Mouse (Mus musculus) testis, postnatal 14 days (tissue): ENCODE data around the gene Pknox2.

Source experiments
- DNase-seq: peaks from one replicate; pipeline ENCODE4 v3.0.0; 2021; ENCODE audit warnings: low spot score

Pknox2 gene

GRCm38 (mm10) chr9:36882034-36882745 lies 265.0 kb downstream of the Pknox2 start:
- no peak for DNase-seq

- DNase-seq: no peak
Observed at GRCm38 (mm10) chr9:36881615-36882014, 265.6 kb downstream of the Pknox2 start.

- DNase-seq: no peak
Observed at GRCm38 (mm10) chr9:36876787-36877186, 270.4 kb downstream of the Pknox2 start.

- no peak for DNase-seq
Observed at GRCm38 (mm10) chr9:36876313-36876712, 270.9 kb downstream of the Pknox2 start.

- no peak for DNase-seq
Observed at GRCm38 (mm10) chr9:36873796-36874195, 273.4 kb downstream of the Pknox2 start.

GRCm38 (mm10) chr9:36870263-36870662 lies 276.9 kb downstream of the Pknox2 start:
- DNase-seq: no peak

DNA sequence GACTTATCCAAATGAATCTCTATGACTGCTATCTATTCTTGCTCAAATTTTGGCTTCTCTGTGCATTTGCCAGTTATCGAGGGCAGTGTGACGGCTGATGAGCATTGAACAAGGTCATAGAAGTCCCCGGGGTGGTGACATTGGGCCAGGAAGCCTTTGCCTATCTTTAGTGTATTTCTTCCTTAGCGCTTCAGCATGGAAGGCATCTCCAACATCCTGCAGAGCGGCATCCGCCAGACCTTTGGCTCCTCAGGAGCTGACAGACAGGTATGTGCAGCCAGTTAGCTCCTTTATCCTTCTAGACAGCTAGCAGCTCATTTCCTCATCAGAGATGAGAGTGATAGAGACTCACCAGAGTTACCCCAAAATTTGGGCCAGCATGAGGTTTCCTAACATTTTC lies 278.5 kb downstream of the Pknox2 start:
- no peak for DNase-seq

DNA sequence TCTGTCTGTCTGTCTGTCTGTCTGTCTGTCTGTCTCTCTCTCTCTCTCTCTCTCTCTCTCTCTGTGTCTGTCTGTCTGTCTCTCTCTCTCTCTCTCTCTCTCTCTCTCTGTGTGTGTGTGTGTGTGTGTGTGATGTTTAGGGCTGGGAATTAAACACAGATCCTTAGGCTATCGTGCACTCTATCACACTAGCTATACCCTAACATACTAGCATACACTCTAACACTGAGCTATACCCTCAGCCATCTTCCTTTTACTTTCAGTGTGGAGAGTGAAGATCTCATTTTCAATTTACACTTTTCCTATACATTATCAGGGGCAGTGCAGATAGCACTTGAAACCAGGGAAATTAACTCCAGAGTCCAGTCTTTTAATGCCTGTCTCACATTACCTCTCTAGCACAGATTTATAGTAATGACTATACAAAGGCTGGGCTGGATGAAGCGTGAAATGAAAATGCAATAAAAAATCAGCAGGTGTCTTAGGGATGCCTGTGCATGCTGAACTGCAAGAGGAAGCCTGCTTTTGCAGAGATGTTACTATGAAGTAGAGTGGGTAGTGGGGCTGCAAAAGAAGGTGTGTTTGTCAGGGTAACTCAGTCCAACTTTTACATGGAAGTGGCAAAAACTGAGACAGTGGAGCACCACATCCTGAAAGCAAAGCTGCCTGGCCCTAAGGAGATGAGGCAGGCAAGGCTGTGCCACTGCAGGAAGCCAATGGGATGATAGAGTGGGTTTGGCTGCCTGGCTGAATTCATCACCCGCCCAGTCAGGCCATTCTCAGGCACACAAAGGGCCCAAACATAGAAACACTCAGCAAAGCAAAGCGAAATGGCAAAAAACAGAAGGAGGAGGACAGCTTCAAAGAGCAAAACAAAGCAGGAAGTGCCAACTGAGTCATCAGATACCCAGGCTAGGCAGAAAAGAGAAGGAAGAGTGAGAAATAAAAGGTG lies 282.1 kb downstream of the Pknox2 start:
- DNase-seq: no peak

DNA sequence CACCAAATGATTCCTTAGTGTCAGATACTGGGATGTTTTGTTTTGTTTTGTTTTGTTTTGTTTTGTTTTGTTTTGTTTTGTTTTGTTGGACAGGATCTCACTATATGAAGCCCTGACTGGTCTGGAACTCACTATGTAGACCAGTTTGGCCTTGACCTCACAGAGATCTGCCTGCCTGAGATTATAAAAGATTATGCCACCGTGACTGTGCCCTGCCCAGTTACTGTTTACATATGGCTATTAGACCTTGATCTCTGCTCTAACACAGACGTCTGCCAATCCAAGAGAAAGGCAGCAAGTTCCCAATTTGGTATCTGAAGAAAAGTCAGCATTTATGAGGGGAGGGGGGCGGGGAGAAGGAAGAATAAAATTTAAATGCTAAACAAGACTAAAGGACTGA lies 283.5 kb downstream of the Pknox2 start:
- no peak for DNase-seq

DNA sequence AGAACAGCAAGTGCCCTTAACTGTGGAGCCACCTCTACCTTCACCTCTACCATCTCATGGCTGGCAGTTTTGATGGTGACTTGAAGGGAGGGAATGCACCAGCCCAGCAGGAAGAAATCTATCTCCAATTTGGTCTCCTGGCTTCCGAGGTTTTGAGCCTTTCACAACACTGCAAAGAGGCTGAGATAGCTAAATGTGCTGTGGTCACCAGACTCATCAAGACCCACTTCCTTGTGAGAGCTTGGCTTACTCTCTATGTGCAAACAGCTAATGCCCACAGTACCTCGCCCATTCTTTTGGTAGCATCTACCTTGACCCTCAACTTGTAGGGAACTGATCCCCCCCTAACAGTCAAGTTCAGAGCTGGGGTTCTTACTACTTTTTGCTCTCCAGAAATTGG lies 284.6 kb downstream of the Pknox2 start:
- no peak for DNase-seq

DNA sequence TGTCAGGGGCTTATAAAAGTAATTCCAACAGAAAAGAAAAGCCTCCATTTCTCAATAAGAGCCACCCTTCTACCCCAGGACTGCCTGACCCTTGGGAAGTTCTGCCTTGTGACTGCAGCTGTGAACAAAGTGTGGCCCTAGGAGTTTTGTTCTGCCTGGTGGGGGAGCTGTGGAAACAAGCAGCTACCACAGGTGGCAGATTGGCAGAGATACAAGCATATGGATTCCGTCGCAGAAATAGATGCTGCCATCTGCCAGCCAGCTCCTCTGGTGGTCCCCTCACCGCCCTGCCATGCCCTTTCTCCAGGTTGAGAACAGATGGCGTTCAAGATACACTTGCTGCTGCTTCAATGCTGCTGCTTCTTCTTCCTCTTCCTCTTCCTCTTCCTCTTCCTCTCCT lies 288.5 kb downstream of the Pknox2 start:
- DNase-seq: no peak

- no peak for DNase-seq
Observed at GRCm38 (mm10) chr9:36857476-36858117, 289.6 kb downstream of the Pknox2 start.

DNA sequence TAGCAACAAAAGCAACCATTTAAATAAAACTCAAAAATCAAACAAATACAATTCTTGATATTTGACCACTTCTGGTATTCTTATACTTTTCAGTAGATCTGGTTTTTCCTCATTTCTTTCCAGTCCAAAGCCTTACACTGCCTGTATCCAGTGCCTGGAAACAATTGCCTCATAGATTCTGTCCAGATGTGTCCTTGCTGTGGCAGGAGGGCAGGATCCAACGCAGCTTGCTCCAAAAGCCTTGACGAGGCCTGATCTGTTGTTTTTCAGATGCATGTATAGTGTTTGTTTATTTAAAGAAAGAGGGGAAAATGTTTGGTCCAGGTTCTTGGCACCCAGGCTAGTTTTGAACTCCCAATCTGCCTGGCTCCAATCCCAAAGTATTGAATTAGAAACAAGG lies 290.9 kb downstream of the Pknox2 start:
- DNase-seq: no peak

DNA sequence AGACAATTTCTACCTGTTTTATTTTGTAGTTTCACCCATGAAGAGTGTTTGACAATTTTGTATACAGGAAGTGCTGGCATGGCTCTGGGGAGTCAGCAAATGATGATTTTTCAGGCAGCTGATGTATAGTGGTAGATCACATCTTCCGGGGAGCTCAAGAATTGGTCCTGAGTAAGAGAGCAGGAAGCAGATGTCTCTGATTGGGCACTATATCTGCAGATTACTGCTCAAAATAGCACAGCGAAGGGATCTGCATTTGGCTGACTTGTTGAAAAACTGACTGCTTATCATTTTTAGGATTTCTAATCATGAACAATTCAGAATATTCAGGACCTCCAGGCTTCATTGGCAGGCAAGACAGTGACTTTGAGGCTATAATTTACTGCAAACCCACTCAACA lies 295.0 kb downstream of the Pknox2 start:
- no peak for DNase-seq

DNA sequence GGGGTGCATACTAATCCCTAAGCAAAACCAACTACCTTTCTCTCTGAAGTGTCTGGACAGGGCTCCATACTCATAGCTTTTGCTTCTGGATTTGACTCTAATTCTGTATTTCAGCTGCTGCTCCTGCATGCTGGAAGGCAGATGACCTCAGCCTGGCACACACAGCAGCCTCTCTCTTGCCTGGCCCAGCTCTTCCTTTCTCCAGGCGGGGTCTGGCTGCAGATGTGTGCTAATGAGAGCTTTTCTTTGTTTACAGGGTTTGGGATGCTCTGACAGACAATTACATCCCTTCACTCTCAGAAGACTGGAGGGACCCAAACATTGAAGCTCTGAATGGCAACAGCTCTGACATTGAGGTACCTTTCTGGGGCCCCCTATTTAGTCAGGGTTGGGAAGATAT lies 297.1 kb downstream of the Pknox2 start:
- DNase-seq: no peak

- DNase-seq: no peak
Observed at GRCm38 (mm10) chr9:36848661-36849060, 298.5 kb downstream of the Pknox2 start.

DNA sequence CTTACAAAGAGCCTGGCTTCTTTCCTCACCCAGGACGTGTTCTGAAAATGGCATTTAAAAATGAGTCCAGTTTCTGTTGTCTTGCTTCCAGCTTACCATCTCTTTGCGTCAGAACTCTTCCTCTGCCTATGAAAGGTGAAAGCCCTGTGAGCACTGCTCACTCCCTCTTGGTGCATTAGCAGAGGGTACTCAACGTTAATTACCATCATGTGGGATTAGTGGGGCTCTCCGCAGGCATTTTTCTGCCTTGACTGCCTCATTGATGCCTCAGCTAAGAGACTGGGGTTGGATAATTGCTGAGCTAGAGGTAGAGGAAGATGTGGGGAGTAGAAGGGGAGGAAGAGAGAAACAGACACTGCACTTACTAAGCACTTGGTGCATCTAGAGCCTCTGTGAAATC lies 300.9 kb downstream of the Pknox2 start:
- DNase-seq: no peak
